Comparison of ENCODE assay signal across 8 mouse cellular contexts in the genomic region with DNA sequence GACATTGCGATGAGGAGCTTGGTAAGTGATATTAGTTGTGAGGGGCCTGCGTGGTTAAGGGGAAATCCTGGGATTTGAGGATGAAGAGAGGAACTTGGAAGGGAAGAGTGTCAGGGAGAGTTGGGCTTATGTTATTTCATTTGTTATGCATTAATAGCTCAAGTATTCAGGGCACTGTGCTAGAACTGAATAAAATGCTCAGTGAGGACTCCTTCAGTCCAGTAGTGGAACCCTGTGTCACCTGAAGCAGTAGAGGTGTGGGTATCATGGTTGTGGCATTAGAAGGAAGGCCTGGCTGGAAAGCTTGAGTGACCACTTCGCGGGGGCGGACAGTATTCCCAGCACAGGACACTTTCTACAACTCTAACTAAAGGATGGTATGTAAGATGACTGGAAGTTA. TPM values are rescaled to one million over a fixed set of nuclear protein-coding genes. Genes with fewer than 3 reads are reported as not detected.
A peak's percentile ranks its signal among the peaks of the same experiment; 100 is the strongest.
DNase-seq lines count a peak whose midpoint lies in the region; ATAC-seq and TF ChIP-seq lines count a peak whose summit lies in the region.

No protein-coding gene starts in this region.

- WGBS in forebrain, embryonic 12.5 days, result 41% methylated on average over 5 of the region's 5 CpGs
- 28% methylated on average over 5 of the region's 5 CpGs for WGBS in neural tube, embryonic 14.5 days

- DNase-seq in testis, postnatal 14 days (ENCODE audit: low spot score), result no peak
- DNase-seq in kidney, postnatal 36 days, result peak; percentile 2 to 10
- no peak for DNase-seq in right cerebral cortex, postnatal 14 days
- no peak for DNase-seq in right cerebral cortex, postnatal 25 days

- H3K27me3 ChIP-seq in testis, adult 2 months (ENCODE audit: control insufficient read depth, insufficient read depth, low read length), result no peaks in the 10 kb centered on the region
- H3K27me3 ChIP-seq in forebrain, embryonic 12.5 days, result no peaks in the 10 kb centered on the region
- no peaks in the 10 kb centered on the region for H3K27me3 ChIP-seq in neural tube, embryonic 14.5 days (ENCODE audit: control insufficient read depth, insufficient read depth, low read length)

- no peak for TF ChIP-seq CTCF in testis, adult 2 months (IDR thresholded peaks at IDR 0.05; ENCODE audit: control insufficient read depth, insufficient read depth, insufficient replicate concordance, low read depth, low read length)

- H3K9ac ChIP-seq in forebrain, embryonic 12.5 days, result peak overlapping the region; percentile 99
- peak overlapping the region; percentile 98 for H3K9ac ChIP-seq in neural tube, embryonic 14.5 days (replicated peaks; ENCODE audit: low read depth, low read length)

- no peak for TF ChIP-seq POLR2A in testis, adult 2 months (IDR thresholded peaks at IDR 0.05; ENCODE audit: control insufficient read depth, low read depth, low read length)

- peaks cover 8% of the 10 kb centered on the region for H3K4me1 ChIP-seq in testis, adult 2 months (ENCODE audit: control insufficient read depth, insufficient read depth, low read length)
- H3K4me1 ChIP-seq in forebrain, embryonic 12.5 days, result peaks cover 17% of the 10 kb centered on the region
- H3K4me1 ChIP-seq in neural tube, embryonic 14.5 days (ENCODE audit: control insufficient read depth, insufficient read depth, low read length), result peaks cover 12% of the 10 kb centered on the region

- no peak overlapping the region for H3K27ac ChIP-seq in testis, adult 2 months (ENCODE audit: control insufficient read depth, insufficient read depth, low read depth, low read length)
- peak overlapping the region; percentile 98; the same call in 1 of the 2 replicates for H3K27ac ChIP-seq in forebrain, embryonic 12.5 days
- no peak overlapping the region for H3K27ac ChIP-seq in neural tube, embryonic 14.5 days (ENCODE audit: low read depth, low read length)

- no peaks in the 10 kb centered on the region for H3K9me3 ChIP-seq in forebrain, embryonic 12.5 days
- no peaks in the 10 kb centered on the region for H3K9me3 ChIP-seq in neural tube, embryonic 14.5 days (ENCODE audit: control insufficient read depth, low read length)

- ATAC-seq in forebrain, embryonic 12.5 days (ENCODE audit: low FRiP score), result no peak
- ATAC-seq in neural tube, embryonic 14.5 days (ENCODE audit: low read depth), result no peak
- no peak for ATAC-seq in frontal cortex, adult (ENCODE audit: low TSS enrichment)

- no peaks in the 10 kb centered on the region for H3K36me3 ChIP-seq in testis, adult 2 months (ENCODE audit: control insufficient read depth, insufficient read depth, low read length)
- peaks cover 9% of the 10 kb centered on the region for H3K36me3 ChIP-seq in forebrain, embryonic 12.5 days (replicated peaks)
- H3K36me3 ChIP-seq in neural tube, embryonic 14.5 days (ENCODE audit: control insufficient read depth, insufficient read depth, low read length), result no peaks in the 10 kb centered on the region

- peak overlapping the region; percentile 80 for H3K4me2 ChIP-seq in forebrain, embryonic 12.5 days
- peak overlapping the region; percentile 96 for H3K4me2 ChIP-seq in neural tube, embryonic 14.5 days (ENCODE audit: low read depth, low read length)

- H3K4me3 ChIP-seq in testis, adult 2 months (ENCODE audit: control insufficient read depth, low read depth, low read length), result peak overlapping the region; percentile 96
- H3K4me3 ChIP-seq in forebrain, embryonic 12.5 days (replicated peaks), result peak overlapping the region; percentile 99
- peak overlapping the region; percentile 62 for H3K4me3 ChIP-seq in neural tube, embryonic 14.5 days (ENCODE audit: low read depth, low read length)

RNA-seq across cellular contexts. Expression of a gene that starts 1.8 kb away (rescaled TPM):
- polyA plus RNA-seq in testis, adult 2 months (2012; rRNA removed), result 20.6 and 26.0 TPM in 2 replicates
- 38.5 and 44.4 TPM in 2 replicates for polyA plus RNA-seq in forebrain, embryonic 12.5 days (2016; fragmentation: Nextera tagmentation; extraction: Ambion mirVana)
- 36.7 and 38.1 TPM in 2 replicates for polyA plus RNA-seq in neural tube, embryonic 14.5 days (2014; fragmentation: Nextera tagmentation; extraction: Ambion mirVana)

Comparison
In these comparisons a context has a peak if more than half of its experiments do, and no peak if none do; other contexts are left out.
1. DNase-seq: peak in kidney, postnatal 36 days (2 of 2); none in testis, postnatal 14 days (single experiment), right cerebral cortex, postnatal 14 days (single experiment) and right cerebral cortex, postnatal 25 days (single experiment).
2. Peak in every context shown above with its lines, with median percentiles within 50 percentile points of each other: H3K4me3 ChIP-seq.